Mouse (Mus musculus): ENCODE data around the gene Dnajc12.

GRCm38 (mm10) chr10:63429023-63429340, 46.7 kb downstream of the Dnajc12 start:
- TF ChIP-seq CTCF (IDR thresholded peaks at IDR 0.05; ENCODE audit: extremely low read depth, insufficient read length, insufficient replicate concordance, low read depth, low read length) (no peak), POLR2A (IDR thresholded peaks at IDR 0.05; ENCODE audit: low read depth, low read length) (no peak)

Measured in small intestine, adult 2 months (tissue).